Mouse (Mus musculus) liver, embryonic 16.5 days (tissue): ENCODE measurements around the gene Crtc1. TPM values are rescaled to one million over a fixed set of nuclear protein-coding genes. Genes with fewer than 3 reads are reported as not detected.
A peak's percentile ranks its signal among the peaks of the same experiment; 100 is the strongest.

ENCODE experiments used
- ATAC-seq: fragments of 200-750 bp; cut with Nextera tagmentation; 2 replicates; pipeline ENCODE4 v1.8.0; 2017; ENCODE audit warnings: low read depth, mild to moderate bottlenecking, moderate number of reproducible peaks, moderate library complexity
- H3K27ac ChIP-seq: fragments of 300-500 bp; sonication (generic); 2 replicates; pipeline ENCODE4 v1.5.1; 2014; ENCODE audit warnings: mild to moderate bottlenecking, low read length
- H3K27me3 ChIP-seq: fragments of 300-500 bp; sonication (generic); 2 replicates; pipeline ENCODE4 v1.6.1; 2014; ENCODE audit warnings: low read depth, low read length, mixed read lengths; ENCODE audit not compliant: control insufficient read depth, insufficient read depth
- H3K36me3 ChIP-seq: fragments of 300-500 bp; sonication (generic); 2 replicates; pipeline ENCODE4 v1.6.1; 2014; ENCODE audit warnings: mild to moderate bottlenecking; ENCODE audit not compliant: control insufficient read depth, insufficient read depth
- H3K4me1 ChIP-seq: fragments of 300-500 bp; sonication (generic); 2 replicates; pipeline ENCODE4 v1.6.1; 2014; ENCODE audit warnings: low read depth, low read length, mixed read lengths; ENCODE audit not compliant: control insufficient read depth
- H3K4me2 ChIP-seq: fragments of 300-500 bp; sonication (generic); 2 replicates; pipeline ENCODE4 v1.6.1; 2014; ENCODE audit warnings: low read depth, low read length, mixed read lengths
- H3K4me3 ChIP-seq: fragments of 300-500 bp; sonication (generic); 2 replicates; pipeline ENCODE4 v1.5.1; 2014; ENCODE audit warnings: low read depth, mild to moderate bottlenecking, low read length
- H3K9ac ChIP-seq: fragments of 300-500 bp; sonication (generic); 2 replicates; pipeline ENCODE4 v1.6.1; 2014; ENCODE audit warnings: low read depth, low read length
- H3K9me3 ChIP-seq: fragments of 300-500 bp; sonication (generic); replicated peaks from 2 replicates; pipeline ENCODE4 v1.6.1; 2016; ENCODE audit warnings: low read length; ENCODE audit not compliant: control insufficient read depth
- WGBS: fragments of 180-500 bp; shearing (Covaris S2); extraction: QIAGEN DNeasy Blood & Tissue Kit; methylation state at CpG from one replicate; pipeline ENCODE4 v1.1.7; 2014; ENCODE audit not compliant: insufficient replicate concordance; 5-methylcytosine and 5-hydroxymethylcytosine counted together
- polyA plus RNA-seq: library from polyadenylated mRNA; unstranded; fragments of >200 nt; fragmentation: Nextera tagmentation; extraction: Ambion mirVana; gene quantifications from 2 replicates; pipeline ENCODE4 v1.2.1, GENCODE M21; 2015

The Crtc1 gene
- polyA plus RNA-seq, 1 experiment from 2014 or later: 3.9 TPM

DNA sequence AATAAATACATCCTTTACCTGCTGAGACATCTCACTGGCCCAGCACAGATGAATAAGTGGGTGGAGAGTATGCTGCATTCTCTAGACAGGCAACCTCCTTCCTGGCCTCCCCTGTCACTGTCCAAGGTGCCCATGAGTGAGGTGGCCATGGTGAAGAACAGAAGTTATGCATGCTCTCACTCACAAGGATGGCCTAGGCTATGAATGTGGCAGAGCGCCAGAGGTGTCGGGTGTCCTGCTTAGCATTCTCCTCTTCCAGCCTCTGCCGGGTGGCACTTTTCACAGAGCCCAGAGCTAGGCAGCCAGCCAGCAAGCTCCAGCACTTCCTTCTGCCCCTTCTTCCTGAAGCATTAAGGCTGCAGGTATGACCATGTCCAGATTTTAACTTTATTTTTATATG is 80.0 kb downstream of the Crtc1 start:
- no peak overlapping the region for H3K4me2 ChIP-seq
- H3K4me3 ChIP-seq: no peak overlapping the region
- peaks cover 33% of the 10 kb centered on the region for H3K4me1 ChIP-seq
- no peaks in the 10 kb centered on the region for H3K36me3 ChIP-seq
- no peaks in the 10 kb centered on the region for H3K27me3 ChIP-seq
- no peak overlapping the region for H3K9ac ChIP-seq
- no peak for ATAC-seq
- H3K9me3 ChIP-seq: peaks cover 2% of the 10 kb centered on the region; the same call in 1 of the 2 replicates
- 65% methylated on average over 3 of the region's 3 CpGs for WGBS
- no peak overlapping the region for H3K27ac ChIP-seq

DNA sequence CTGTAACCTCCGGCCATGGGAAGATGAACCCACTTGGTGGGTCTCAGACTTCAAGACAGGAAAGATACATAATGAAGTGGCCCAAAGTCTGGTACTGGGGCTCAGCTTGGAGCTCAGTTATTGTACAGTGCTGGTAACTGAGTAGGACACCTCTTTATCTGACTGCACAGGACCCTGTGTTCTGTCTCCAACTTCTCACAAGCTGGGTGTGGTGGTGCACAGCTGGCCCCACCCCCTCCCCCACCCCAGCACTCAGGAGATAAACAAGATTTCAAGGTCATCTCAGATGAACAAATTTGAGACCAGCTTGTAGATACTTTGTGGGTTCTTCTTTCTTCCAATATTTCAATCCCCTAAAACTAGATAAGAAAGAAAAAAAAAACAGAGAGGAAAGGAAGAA is 83.3 kb downstream of the Crtc1 start:
- H3K4me1 ChIP-seq: peaks cover 48% of the 10 kb centered on the region
- H3K4me3 ChIP-seq: peak overlapping the region; percentile 2
- peak overlapping the region; percentile 0 for H3K9ac ChIP-seq
- peak overlapping the region; percentile 87 for H3K27ac ChIP-seq
- ATAC-seq: peak; percentile 76
- H3K36me3 ChIP-seq: no peaks in the 10 kb centered on the region
- peak overlapping the region; percentile 60 for H3K4me2 ChIP-seq
- peaks cover 2% of the 10 kb centered on the region; the same call in 1 of the 2 replicates for H3K9me3 ChIP-seq
- H3K27me3 ChIP-seq: no peaks in the 10 kb centered on the region
- 28% methylated on average over 1 of the region's 1 CpGs for WGBS

DNA sequence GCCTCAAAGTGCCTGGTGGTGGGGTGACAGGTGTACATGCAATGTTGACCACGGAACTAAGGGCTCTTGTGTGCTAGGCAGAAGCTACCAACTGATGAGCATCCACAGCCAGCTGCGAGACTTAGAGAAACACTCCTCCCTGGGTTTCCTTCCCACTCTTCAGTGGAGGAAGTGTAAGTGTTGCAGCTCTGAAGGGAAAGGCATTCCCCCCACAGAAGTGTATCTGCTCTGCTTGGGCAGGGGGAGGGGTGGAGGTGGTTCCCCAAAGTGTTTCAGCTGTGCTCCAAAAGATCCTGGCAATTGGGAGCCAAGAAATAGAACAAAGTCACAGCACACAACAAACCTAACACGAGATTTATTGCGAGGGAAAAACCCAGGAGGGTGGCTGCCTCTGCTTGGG is 85.4 kb downstream of the Crtc1 start:
- peaks cover 69% of the 10 kb centered on the region for H3K4me1 ChIP-seq
- no peak for ATAC-seq
- peak overlapping the region; percentile 96 for H3K4me3 ChIP-seq
- H3K27me3 ChIP-seq: no peaks in the 10 kb centered on the region
- no peaks in the 10 kb centered on the region for H3K9me3 ChIP-seq
- H3K9ac ChIP-seq: peak overlapping the region; percentile 59
- H3K4me2 ChIP-seq: peak overlapping the region; percentile 86
- WGBS: 30% methylated on average over 4 of the region's 4 CpGs
- H3K27ac ChIP-seq: peak overlapping the region; percentile 96
- peaks cover 9% of the 10 kb centered on the region for H3K36me3 ChIP-seq

DNA sequence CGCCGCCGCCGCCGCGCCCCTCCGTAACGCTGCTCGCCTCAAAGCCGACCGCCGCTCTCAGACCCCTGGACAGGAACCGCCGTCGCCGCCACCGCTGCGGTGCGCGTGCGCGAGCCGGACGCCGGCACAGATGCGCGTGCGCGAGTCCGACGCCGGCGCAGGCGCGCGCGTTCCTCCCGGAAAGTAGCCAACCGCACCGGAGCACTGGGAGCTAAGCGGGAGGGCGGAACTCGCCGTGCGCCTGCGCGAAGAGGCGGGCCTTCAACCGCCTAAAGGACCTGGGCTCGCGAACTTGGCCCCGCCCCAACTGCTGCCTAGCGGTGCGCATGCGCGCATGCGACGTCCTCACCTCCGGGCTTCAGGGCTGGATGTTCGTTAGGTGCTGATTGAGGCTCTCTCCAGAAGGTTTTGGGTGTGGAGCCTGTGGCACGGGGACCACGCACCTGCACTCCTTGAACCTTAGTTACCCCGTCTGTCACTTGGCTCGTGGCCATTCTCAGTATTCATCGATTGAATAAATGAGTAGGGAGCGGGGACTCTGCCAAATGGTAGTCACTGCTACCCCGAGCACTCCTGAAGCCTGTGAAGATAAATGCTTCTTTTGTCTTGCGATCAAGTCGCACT is 86.1 kb downstream of the Crtc1 start, which contains the start of gene Upf1:
TSS of gene Upf1 (minus strand) at position 85 of the 624 bp plus-strand sequence.
- Histone ChIP-seq H3K36me3 (peaks cover 11% of the 10 kb centered on the region), H3K4me1 (peaks cover 76% of the 10 kb centered on the region), H3K27me3 (no peaks in the 10 kb centered on the region), H3K4me2 (peak within 1 kb of the TSS; percentile 97), H3K9me3 (no peaks in the 10 kb centered on the region), H3K4me3 (peak within 1 kb of the TSS; percentile 96), H3K9ac (peak within 1 kb of the TSS; percentile 99), H3K27ac (peak within 1 kb of the TSS; percentile 96)
- under 1% methylated on average over 65 of the region's 69 CpGs for WGBS
- peak; percentile 85 for ATAC-seq

DNA sequence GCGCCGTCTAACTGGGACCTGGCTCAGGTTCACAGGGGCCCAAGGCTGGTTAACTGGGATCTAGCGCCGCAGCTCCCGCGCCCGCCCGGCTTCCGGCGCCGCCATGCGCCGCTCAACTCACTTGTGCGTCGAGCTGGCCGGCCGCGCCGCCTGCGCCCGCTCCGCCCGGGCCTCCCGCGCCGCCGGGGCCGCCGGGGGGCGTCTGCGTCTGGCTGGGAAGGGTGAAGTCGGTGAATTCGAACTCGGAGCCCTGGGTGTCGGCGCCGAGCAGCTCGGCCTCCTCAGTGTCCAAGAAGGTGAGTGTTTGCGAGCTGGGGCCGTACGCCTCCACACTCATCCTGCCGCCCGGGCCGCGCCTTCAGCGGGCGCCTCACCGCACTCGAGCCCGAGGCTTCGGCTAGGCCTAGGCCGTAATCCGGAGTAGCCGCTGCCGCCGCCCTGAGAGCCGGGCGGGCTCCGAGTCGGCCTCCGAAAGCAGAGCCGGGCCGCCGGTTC is 86.7 kb downstream of the Crtc1 start:
- no peaks in the 10 kb centered on the region for H3K9me3 ChIP-seq
- H3K27ac ChIP-seq: peak overlapping the region; percentile 96
- peaks cover 81% of the 10 kb centered on the region for H3K4me1 ChIP-seq
- ATAC-seq: peak; percentile 28
- H3K36me3 ChIP-seq: peaks cover 11% of the 10 kb centered on the region
- peak overlapping the region; percentile 96 for H3K4me3 ChIP-seq
- H3K4me2 ChIP-seq: peak overlapping the region; percentile 97
- H3K27me3 ChIP-seq: no peaks in the 10 kb centered on the region
- WGBS: under 1% methylated on average over 49 of the region's 64 CpGs
- H3K9ac ChIP-seq: peak overlapping the region; percentile 99

DNA sequence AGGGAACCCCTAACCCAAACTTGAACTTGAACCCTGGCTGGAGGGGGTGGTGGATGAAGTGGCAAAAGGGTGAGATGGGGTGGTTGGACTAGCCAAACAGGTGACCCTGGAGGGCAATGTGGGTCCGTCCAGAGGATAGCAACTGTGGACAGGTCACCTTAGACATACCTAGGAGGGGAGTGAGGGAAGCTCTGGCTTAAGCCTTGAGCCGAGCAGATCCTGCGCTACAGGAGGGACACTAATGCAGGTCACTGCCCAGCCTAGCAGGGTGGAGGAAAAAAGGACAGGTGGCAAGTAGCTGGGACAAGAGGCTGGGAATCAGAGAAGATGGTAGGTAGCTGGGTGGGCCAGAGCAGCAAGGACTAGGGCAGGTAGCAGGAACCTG is 87.4 kb downstream of the Crtc1 start:
- H3K4me2 ChIP-seq: peak overlapping the region; percentile 97
- peak overlapping the region; percentile 96 for H3K4me3 ChIP-seq
- no peaks in the 10 kb centered on the region for H3K9me3 ChIP-seq
- no peaks in the 10 kb centered on the region for H3K27me3 ChIP-seq
- no peak for ATAC-seq
- 5% methylated on average over 3 of the region's 3 CpGs for WGBS
- peak overlapping the region; percentile 99 for H3K9ac ChIP-seq
- peak overlapping the region; percentile 96 for H3K27ac ChIP-seq
- peaks cover 11% of the 10 kb centered on the region for H3K36me3 ChIP-seq
- peaks cover 77% of the 10 kb centered on the region for H3K4me1 ChIP-seq

DNA sequence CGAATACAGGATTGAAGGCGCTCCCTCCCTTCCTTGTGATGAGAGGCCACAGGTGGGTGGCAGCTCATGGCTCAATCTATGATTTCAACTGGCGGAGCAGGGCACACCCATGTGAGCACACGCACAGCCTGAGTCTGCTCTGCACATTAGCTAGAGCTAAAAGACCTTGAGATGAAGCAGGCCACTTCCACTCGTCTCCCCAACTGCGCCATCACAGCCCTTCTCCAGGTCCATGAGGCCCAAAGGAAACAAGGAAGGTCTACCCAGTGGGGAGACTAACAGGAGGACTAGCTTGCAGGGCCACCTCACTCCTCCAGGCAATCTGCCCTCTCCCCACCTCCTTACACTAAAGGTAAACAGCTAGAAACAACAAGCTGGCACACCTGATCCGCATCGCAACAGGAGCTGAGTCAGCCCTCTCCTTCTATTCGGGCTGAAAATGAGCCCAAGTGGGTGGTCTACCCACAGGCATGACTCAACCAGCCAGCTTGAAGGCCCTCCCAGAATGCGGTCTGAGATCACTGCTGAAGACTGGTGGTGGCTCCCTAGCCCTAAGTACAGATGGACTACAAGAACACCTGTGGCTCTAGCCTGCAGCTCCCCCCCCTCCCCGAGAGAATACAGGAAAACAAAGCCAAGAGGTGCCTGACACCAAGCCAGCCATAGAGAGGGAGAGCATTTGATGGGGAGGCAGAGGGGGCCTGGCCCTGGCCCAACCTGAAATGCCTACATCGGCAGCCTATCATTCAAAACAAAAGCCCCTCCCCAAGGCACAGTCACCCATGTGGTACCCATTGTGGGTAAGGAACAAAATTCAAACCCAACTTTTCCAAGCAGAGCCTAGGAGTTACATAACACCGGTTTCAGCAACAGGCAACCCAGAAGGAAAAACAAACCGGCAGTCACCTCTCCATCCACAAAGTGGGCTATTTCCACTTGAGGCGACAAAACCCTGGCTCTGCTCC is 88.1 kb downstream of the Crtc1 start:
- H3K9ac ChIP-seq: peak overlapping the region; percentile 99
- H3K36me3 ChIP-seq: peaks cover 15% of the 10 kb centered on the region
- H3K4me2 ChIP-seq: peak overlapping the region; percentile 97
- peak overlapping the region; percentile 96 for H3K4me3 ChIP-seq
- H3K27ac ChIP-seq: peak overlapping the region; percentile 96
- no peaks in the 10 kb centered on the region for H3K27me3 ChIP-seq
- 29% methylated on average over 15 of the region's 15 CpGs for WGBS
- peaks cover 73% of the 10 kb centered on the region for H3K4me1 ChIP-seq
- no peaks in the 10 kb centered on the region for H3K9me3 ChIP-seq
- ATAC-seq: no peak

DNA sequence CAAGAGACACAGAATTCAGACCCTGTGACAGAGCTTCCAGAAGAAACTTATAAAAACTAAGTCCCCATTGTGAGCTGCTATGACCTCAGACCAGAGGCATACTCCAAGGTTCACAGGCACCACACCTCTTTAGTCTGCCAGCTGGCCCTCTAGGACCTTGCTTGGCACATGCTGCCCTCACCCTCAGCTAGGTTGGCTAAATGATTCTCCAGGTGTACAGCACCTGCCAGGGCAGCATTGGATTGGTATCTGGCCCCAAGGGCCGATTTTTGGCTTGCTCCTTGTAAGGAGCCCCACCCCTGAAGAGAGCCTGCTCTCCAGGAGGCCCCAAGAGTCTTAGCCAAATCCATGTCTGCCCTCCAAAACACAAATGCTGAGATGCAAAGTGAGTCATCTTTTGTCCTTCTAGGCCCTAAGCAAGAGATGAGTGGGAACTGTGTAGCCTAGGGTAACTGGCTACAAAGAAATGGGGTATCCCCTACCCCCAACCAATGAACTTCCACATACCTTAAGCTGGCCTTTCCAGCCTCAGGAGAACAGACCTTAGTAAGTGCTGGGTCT is 91.4 kb downstream of the Crtc1 start:
- H3K36me3 ChIP-seq: peaks cover 30% of the 10 kb centered on the region
- no peak overlapping the region for H3K27ac ChIP-seq
- 67% methylated on average over 1 of the region's 1 CpGs for WGBS
- H3K4me3 ChIP-seq: no peak overlapping the region
- no peak overlapping the region for H3K4me2 ChIP-seq
- no peak for ATAC-seq
- H3K27me3 ChIP-seq: no peaks in the 10 kb centered on the region
- no peak overlapping the region for H3K9ac ChIP-seq
- H3K9me3 ChIP-seq: no peaks in the 10 kb centered on the region
- peaks cover 68% of the 10 kb centered on the region for H3K4me1 ChIP-seq
